Mouse (Mus musculus): ENCODE results near the gene Ilk. TPM values are rescaled to one million over a fixed set of nuclear protein-coding genes. Genes with fewer than 3 reads are reported as not detected.

Ilk gene
- total RNA-seq, 2 experiments from 2014 or later, result 94.4 to 104 TPM

- DNase-seq (ENCODE audit: low spot score), result no peak
- intact Hi-C loops (cut with DNase I), result no loop called here
Measured at GRCm38 (mm10) chr7:105777316-105777715, 40.9 kb downstream of the Ilk start.

GRCm38 (mm10) chr7:105777797-105778552, 41.6 kb downstream of the Ilk start:
- intact Hi-C loops (cut with DNase I), result loop anchor here (2.0 kb wide), 1 partner anchor 31 kb away; no protein-coding TSS in a partner anchor
- DNase-seq (ENCODE audit: low spot score), result peak; percentile 76

GRCm38 (mm10) chr7:105778553-105779265, 42.3 kb downstream of the Ilk start:
- intact Hi-C loops (cut with DNase I), result loop anchor here (2.0 kb wide), 1 partner anchor 30 kb away; no protein-coding TSS in a partner anchor
- peak; percentile 54 for DNase-seq (ENCODE audit: low spot score)

GRCm38 (mm10) chr7:105783861-105784260, 47.5 kb downstream of the Ilk start:
- no peak for DNase-seq (ENCODE audit: low spot score)
- intact Hi-C loops (cut with DNase I), result no loop called here

- DNase-seq (ENCODE audit: low spot score), result no peak
- intact Hi-C loops (cut with DNase I), result no loop called here
Measured at GRCm38 (mm10) chr7:105784556-105784955, 48.2 kb downstream of the Ilk start.

GRCm38 (mm10) chr7:105786506-105787284, 50.3 kb downstream of the Ilk start:
- DNase-seq (ENCODE audit: low spot score), result no peak
- intact Hi-C loops (cut with DNase I), result no loop called here

- DNase-seq (ENCODE audit: low spot score), result no peak
- intact Hi-C loops (cut with DNase I), result no loop called here
Measured at GRCm38 (mm10) chr7:105787285-105788140, 51.1 kb downstream of the Ilk start, which contains the start of gene Dchs1. TSS of gene Dchs1 (minus strand) at chr7:105787654.

- intact Hi-C loops (cut with DNase I), result loop anchor here (10.0 kb wide), 1 partner anchor 46 kb away; the partner anchor contains the start of gene Taf10
- no peak for DNase-seq (ENCODE audit: low spot score)
Measured at GRCm38 (mm10) chr7:105791147-105791546, 54.8 kb downstream of the Ilk start.

Other genes with a start within 250 kb of the Ilk start
- 100 to 1,000 TPM; 155 to 156 TPM for gene Smpd1, start 182.2 kb upstream of the Ilk start, total RNA-seq (2021)
- 100 to 1,000 TPM in 1 of 2 experiments, 10 to 100 TPM in 1; 99.0 to 102 TPM for gene Apbb1, start 154.9 kb upstream of the Ilk start, total RNA-seq (2021)
- not detected for gene Hpx, start 136.5 kb upstream of the Ilk start, total RNA-seq (2021)
- 10 to 100 TPM; 22.8 to 24.3 TPM for gene Trim3, start 103.0 kb upstream of the Ilk start, total RNA-seq (2021)
- 10 to 100 TPM; 80.9 to 90.1 TPM for gene Timm10b, start 96.5 kb upstream of the Ilk start, total RNA-seq (2021)
- gene Arfip2, start 96.2 kb upstream of the Ilk start, total RNA-seq (2021), result 10 to 100 TPM; 16.4 to 17.1 TPM
- gene Gm45799, start 96.0 kb upstream of the Ilk start, total RNA-seq (2021), result 1 to 10 TPM; 3.3 to 4.0 TPM
- gene Dnhd1, start 85.8 kb upstream of the Ilk start, total RNA-seq (2021), result under 1 TPM; 0.65 to 0.73 TPM
- 1 to 10 TPM; 9.5 TPM for gene Rrp8, start 793 bp downstream of the Ilk start, total RNA-seq (2021)
- gene Taf10, start 7.8 kb downstream of the Ilk start, total RNA-seq (2021), result 10 to 100 TPM; 90.1 to 90.3 TPM
- gene Tpp1, start 15.6 kb downstream of the Ilk start, total RNA-seq (2021), result 10 to 100 TPM; 37.4 to 40.7 TPM
- gene Dchs1, start 51.1 kb downstream of the Ilk start, total RNA-seq (2021), result 10 to 100 TPM in 1 of 2 experiments, 1 to 10 TPM in 1; 9.1 to 10.6 TPM
- gene Mrpl17, start 74.5 kb downstream of the Ilk start, total RNA-seq (2021), result 100 to 1,000 TPM; 108 to 110 TPM
- 10 to 100 TPM; 11.8 to 12.2 TPM for gene Gm4070, start 217.4 kb downstream of the Ilk start, total RNA-seq (2021)

Measured in heart, postnatal 25 days (tissue).